ENCODE assay signal across 12 mouse cellular contexts in the genomic region with DNA sequence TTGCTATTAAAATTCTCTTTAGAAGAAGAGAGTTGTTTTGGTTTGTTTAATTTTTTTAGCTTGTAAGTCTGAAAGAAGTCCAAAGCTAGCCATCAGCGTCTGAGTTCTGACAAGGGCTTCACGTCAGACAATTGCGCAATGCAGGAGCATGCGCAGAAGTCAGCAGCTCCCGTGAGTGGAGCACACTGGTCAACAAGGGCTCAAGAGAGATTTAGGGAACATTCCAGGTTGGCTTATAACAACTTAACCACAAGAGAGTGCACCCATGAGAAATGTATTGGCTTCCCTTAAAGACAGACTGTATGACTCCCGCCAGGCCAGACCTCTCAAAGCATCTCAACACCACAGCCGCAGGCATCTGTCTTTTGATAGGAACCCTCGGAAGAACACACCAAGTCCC. TPM values are rescaled to one million over a fixed set of nuclear protein-coding genes. Genes with fewer than 3 reads are reported as not detected.
DNase-seq lines count a peak whose midpoint lies in the region; ATAC-seq lines count a peak whose summit lies in the region.
"Had no signal": no experiment of that assay in that cellular context is flagged by ENCODE, and none has a peak within 500 bp of the region (broad histone marks: within the 10 kb centered on the region; RNA-seq: fewer than 3 reads in every experiment).

No protein-coding gene starts in this region.

- H3K27me3 ChIP-seq in heart, embryonic 16.5 days (ENCODE audit: control insufficient read depth, insufficient read depth, low read length), result no peaks in the 10 kb centered on the region
- no peaks in the 10 kb centered on the region for H3K27me3 ChIP-seq in hindbrain, embryonic 13.5 days
- H3K27me3 ChIP-seq: embryonic facial prominence, embryonic 12.5 days; hindbrain, embryonic 12.5 days had no signal

- no peaks in the 10 kb centered on the region for H3K36me3 ChIP-seq in heart, embryonic 16.5 days (ENCODE audit: control insufficient read depth, insufficient read depth)
- no peaks in the 10 kb centered on the region for H3K36me3 ChIP-seq in hindbrain, embryonic 13.5 days
- H3K36me3 ChIP-seq: embryonic facial prominence, embryonic 12.5 days; hindbrain, embryonic 12.5 days had no signal

- H3K27ac ChIP-seq in heart, embryonic 16.5 days (ENCODE audit: low read length), result no peak overlapping the region
- no peak overlapping the region for H3K27ac ChIP-seq in hindbrain, embryonic 13.5 days
- H3K27ac ChIP-seq: embryonic facial prominence, embryonic 12.5 days; hindbrain, embryonic 12.5 days; liver, embryonic 14.5 days had no signal

- H3K4me1 ChIP-seq in heart, embryonic 16.5 days (ENCODE audit: control insufficient read depth, insufficient read depth, low read length), result peaks cover 5% of the 10 kb centered on the region; the same call in 1 of the 2 replicates
- H3K4me1 ChIP-seq in hindbrain, embryonic 13.5 days (replicated peaks), result no peaks in the 10 kb centered on the region
- H3K4me1 ChIP-seq: embryonic facial prominence, embryonic 12.5 days; hindbrain, embryonic 12.5 days had no signal

- H3K4me2 ChIP-seq in heart, embryonic 16.5 days (ENCODE audit: low read depth, low read length), result no peak overlapping the region
- no peak overlapping the region for H3K4me2 ChIP-seq in hindbrain, embryonic 13.5 days
- H3K4me2 ChIP-seq: embryonic facial prominence, embryonic 12.5 days; hindbrain, embryonic 12.5 days had no signal

- 0 out of 2 replicates have a peak, but pooled peaks have one; percentile 32 for ATAC-seq in heart, embryonic 16.5 days (replicated peaks; ENCODE audit: extremely low read depth, insufficient read depth, low FRiP score)
- no peak for ATAC-seq in hindbrain, embryonic 13.5 days (ENCODE audit: low FRiP score)

- H3K9ac ChIP-seq in heart, embryonic 16.5 days (ENCODE audit: low read length), result no peak overlapping the region
- H3K9ac ChIP-seq in hindbrain, embryonic 13.5 days, result no peak overlapping the region
- H3K9ac ChIP-seq: embryonic facial prominence, embryonic 12.5 days; hindbrain, embryonic 12.5 days; liver, embryonic 14.5 days had no signal

- H3K4me3 ChIP-seq in heart, embryonic 16.5 days (ENCODE audit: low read length), result no peak overlapping the region
- no peak overlapping the region for H3K4me3 ChIP-seq in hindbrain, embryonic 13.5 days
- H3K4me3 ChIP-seq: embryonic facial prominence, embryonic 12.5 days; hindbrain, embryonic 12.5 days had no signal

- DNase-seq in adrenal gland, adult 2 months, result peak; percentile 34
- no peak for DNase-seq in adrenal gland, postnatal 4 days (ENCODE audit: low spot score in 2 of 2)
- peak; percentile 24 for DNase-seq in 3T3-L1 (ENCODE audit: low read depth, low spot score)
- peak; percentile 71 for DNase-seq in lung, postnatal 10 days
- no peak for DNase-seq in right cerebral cortex, postnatal 14 days
- DNase-seq in frontal cortex, postnatal 10 days (ENCODE audit: low spot score in 2 of 2), result no peak
- DNase-seq: cerebellum, adult 9-10 months had no signal

- WGBS in heart, embryonic 16.5 days, result 68% methylated on average over 8 of the region's 8 CpGs
- 89% methylated on average over 8 of the region's 8 CpGs for WGBS in hindbrain, embryonic 13.5 days

- no peaks in the 10 kb centered on the region for H3K9me3 ChIP-seq in heart, embryonic 16.5 days (replicated peaks; ENCODE audit: control insufficient read depth, low read length)
- no peaks in the 10 kb centered on the region for H3K9me3 ChIP-seq in hindbrain, embryonic 13.5 days
- H3K9me3 ChIP-seq: embryonic facial prominence, embryonic 12.5 days; hindbrain, embryonic 12.5 days had no signal

RNA-seq across cellular contexts. Expression of a gene that starts 15.6 kb away (rescaled TPM):
- 10 to 100 TPM; 12.5 to 21.3 TPM for total RNA-seq in adrenal gland, adult 2 months (2021)
- polyA plus RNA-seq in adrenal gland, adult 2 months (2012; rRNA removed), result 24.7 and 29.6 TPM in 2 replicates
- total RNA-seq in adrenal gland, postnatal 4 days (2021), result 10 to 100 TPM; 29.5 to 29.7 TPM
- 1.8 and 1.9 TPM in 2 replicates for polyA plus RNA-seq in heart, embryonic 16.5 days (2015; fragmentation: Nextera tagmentation; extraction: Ambion mirVana)
- polyA plus RNA-seq in hindbrain, embryonic 13.5 days (2015; fragmentation: Nextera tagmentation; extraction: Ambion mirVana), result 0.21 and 0.27 TPM in 2 replicates

Comparison
In these comparisons a context has a peak if more than half of its experiments do, and no peak if none do; other contexts are left out.
1. DNase-seq: peak in adrenal gland, adult 2 months (single experiment), 3T3-L1 (single experiment) and lung, postnatal 10 days (single experiment); none in adrenal gland, postnatal 4 days (0 of 2), right cerebral cortex, postnatal 14 days (single experiment) and frontal cortex, postnatal 10 days (0 of 2).